Mouse (Mus musculus) adrenal gland, adult 18-20 months (tissue): ENCODE results near the gene Arhgef18. TPM values are rescaled to one million over a fixed set of nuclear protein-coding genes. Genes with fewer than 3 reads are reported as not detected.

ENCODE experiments used
- DNase-seq, 2 experiments: peaks; one replicate each; pipeline ENCODE4 v3.0.0; 2021 to 2022; ENCODE audit warnings: low spot score in 2 of 2
- long read RNA-seq, 2 experiments: library from polyadenylated mRNA; stranded (forward); transcript quantifications; one replicate each; pipeline ENCODE4 v2.0.0; 2021
- total RNA-seq, 2 experiments: library from RNA; stranded (reverse); gene quantifications; 1 replicate in 1 of 2; 2 replicates in 1 of 2; pipeline ENCODE4 v1.2.3; 2021

The Arhgef18 gene
- 10 to 100 TPM; 31.0 to 34.2 TPM for total RNA-seq
- long read RNA-seq, experiment 1, full-length matches to known transcripts = 15 of 23 reads
- long read RNA-seq, experiment 1, partial matches to known transcripts = 4 of 23 reads
- long read RNA-seq, experiment 1, other reads (novel, unspliced or antisense) = 4 of 23 reads
- long read RNA-seq, experiment 2, full-length matches to known transcripts = 6 of 22 reads
- long read RNA-seq, experiment 2, partial matches to known transcripts = 16 of 22 reads
- long read RNA-seq, experiment 2, other reads (novel, unspliced or antisense) = 0 of 22 reads

- DNase-seq = peak; percentile 82 to 84
Measured at GRCm38 (mm10) chr8:3392771-3393710, at the start of gene Arhgef18. Gene Arhgef18, plus strand, starts transcription at chr8:3393006.

- DNase-seq = no peak
Measured at GRCm38 (mm10) chr8:3345337-3345736, 47.5 kb upstream of the Arhgef18 start.

GRCm38 (mm10) chr8:3346691-3347413 lies 46.0 kb upstream of the Arhgef18 start:
- no peak for DNase-seq

- DNase-seq = peak in 1 of 2 experiments; percentile 12
Measured at GRCm38 (mm10) chr8:3348142-3348823, 44.5 kb upstream of the Arhgef18 start.

GRCm38 (mm10) chr8:3350747-3351146 lies 42.1 kb upstream of the Arhgef18 start:
- no peak for DNase-seq

GRCm38 (mm10) chr8:3352715-3353114 lies 40.1 kb upstream of the Arhgef18 start:
- no peak for DNase-seq

- no peak for DNase-seq
Measured at GRCm38 (mm10) chr8:3353189-3353810, 39.5 kb upstream of the Arhgef18 start, which contains the start of gene A430078G23Rik. Gene A430078G23Rik, plus strand, starts transcription at chr8:3353415.

GRCm38 (mm10) chr8:3353811-3354442 lies 38.9 kb upstream of the Arhgef18 start:
- DNase-seq = no peak

- no peak for DNase-seq
Measured at GRCm38 (mm10) chr8:3354443-3354812, 38.4 kb upstream of the Arhgef18 start.

- no peak for DNase-seq
Measured at GRCm38 (mm10) chr8:3355586-3355985, 37.2 kb upstream of the Arhgef18 start.

GRCm38 (mm10) chr8:3358060-3358459 lies 34.7 kb upstream of the Arhgef18 start:
- peak; percentile 87 to 90 for DNase-seq

GRCm38 (mm10) chr8:3367086-3367485 lies 25.7 kb upstream of the Arhgef18 start:
- DNase-seq = no peak

- DNase-seq = no peak
Measured at GRCm38 (mm10) chr8:3368091-3368490, 24.7 kb upstream of the Arhgef18 start.

GRCm38 (mm10) chr8:3375748-3376147 lies 17.1 kb upstream of the Arhgef18 start:
- no peak for DNase-seq

- DNase-seq = no peak
Measured at GRCm38 (mm10) chr8:3376641-3377274, 16.0 kb upstream of the Arhgef18 start.

GRCm38 (mm10) chr8:3387286-3387685 lies 5.5 kb upstream of the Arhgef18 start:
- peak; percentile 56 to 73 for DNase-seq

GRCm38 (mm10) chr8:3388591-3389338 lies 4.0 kb upstream of the Arhgef18 start:
- DNase-seq = no peak

GRCm38 (mm10) chr8:3389506-3389905 lies 3.3 kb upstream of the Arhgef18 start:
- no peak for DNase-seq

- DNase-seq = no peak
Measured at GRCm38 (mm10) chr8:3392293-3392692, 513 bp upstream of the Arhgef18 start.
